Mouse (Mus musculus) midbrain, embryonic 10.5 days (tissue): ENCODE data around the gene Sucnr1. TPM values are rescaled to one million over a fixed set of nuclear protein-coding genes. Genes with fewer than 3 reads are reported as not detected.
"Not testable (repeated sequence)": the region's sequence is repeated elsewhere in the genome, so short reads cannot be mapped to it uniquely, and the experiment has no call there.

Experiments
- DNase-seq: peaks from one replicate; pipeline ENCODE4 v3.0.0-alpha.2; 2017; ENCODE audit warnings: low spot score
- H3K27ac ChIP-seq: fragments of 300-500 bp; sonication (generic); replicated peaks from 2 replicates; pipeline ENCODE4 v1.5.1; 2016; ENCODE audit warnings: mild to moderate bottlenecking
- H3K27me3 ChIP-seq: fragments of 300-500 bp; sonication (generic); 2 replicates; pipeline ENCODE4 v1.6.1; 2016; ENCODE audit warnings: low read depth, mild to moderate bottlenecking; ENCODE audit not compliant: poor library complexity, severe bottlenecking
- H3K36me3 ChIP-seq: fragments of 300-500 bp; sonication (generic); 2 replicates; pipeline ENCODE4 v1.6.1; 2016; ENCODE audit warnings: mild to moderate bottlenecking, moderate library complexity
- H3K4me1 ChIP-seq: fragments of 300-500 bp; sonication (generic); 2 replicates; pipeline ENCODE4 v1.6.1; 2016
- H3K4me3 ChIP-seq: fragments of 300-500 bp; sonication (generic); 2 replicates; pipeline ENCODE4 v1.5.1; 2016; ENCODE audit warnings: mild to moderate bottlenecking, moderate library complexity
- H3K9me3 ChIP-seq: fragments of 300-500 bp; sonication (generic); replicated peaks from 2 replicates; pipeline ENCODE4 v1.6.1; 2016; ENCODE audit warnings: mild to moderate bottlenecking
- WGBS: fragments of 180-500 bp; shearing (Covaris S2); methylation state at CpG from one replicate; pipeline ENCODE4 v1.1.7; 2016; 5-methylcytosine and 5-hydroxymethylcytosine counted together
- polyA plus RNA-seq: library from polyadenylated mRNA; unstranded; fragments of >200 nt; fragmentation: Nextera tagmentation; extraction: Ambion mirVana; gene quantifications from 2 replicates; pipeline ENCODE4 v1.2.1, GENCODE M21; 2016

Sucnr1 gene
- polyA plus RNA-seq, 1 experiment from 2014 or later = not detected

DNA sequence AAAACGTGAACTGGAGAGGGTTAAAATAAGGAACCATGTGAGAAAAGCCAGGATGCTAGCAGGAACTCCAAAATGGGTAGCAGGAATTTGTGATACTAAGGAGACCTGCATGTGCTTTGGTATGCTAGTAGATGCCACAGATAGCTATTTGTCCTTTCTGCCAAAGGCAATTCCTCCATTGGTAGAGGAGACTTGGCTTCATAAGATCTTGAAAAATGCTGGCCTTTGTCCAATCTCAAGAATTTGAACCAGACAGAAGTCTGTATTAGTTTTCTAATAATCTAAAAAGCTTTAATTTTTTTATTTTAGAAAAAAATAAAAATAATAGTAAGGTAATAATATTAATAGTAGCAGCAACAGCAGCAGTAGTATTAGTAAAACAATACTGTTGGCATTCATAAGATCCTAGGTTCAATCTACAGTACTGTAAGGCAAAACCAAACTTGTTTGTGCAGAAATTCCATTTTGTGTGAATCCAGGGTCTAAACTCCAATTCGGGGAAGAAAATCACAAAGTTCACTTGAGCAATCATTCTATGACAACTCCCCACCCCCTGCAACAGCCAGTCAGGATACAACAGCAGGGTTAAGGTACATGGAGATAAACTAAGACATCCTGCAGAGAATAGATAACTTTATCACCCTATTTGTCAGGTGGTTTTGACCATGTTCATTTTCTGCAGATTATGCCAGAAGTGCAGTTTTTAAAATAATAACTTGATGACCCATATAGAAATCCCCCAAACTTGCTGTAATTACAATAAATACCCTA is 12.9 kb downstream of the Sucnr1 start:
- WGBS = 72% methylated on average over 2 of the region's 2 CpGs
- Histone ChIP-seq H3K27ac (no peak overlapping the region), H3K36me3 (no peaks in the 10 kb centered on the region), H3K4me3 (no peak overlapping the region), H3K27me3 (no peaks in the 10 kb centered on the region), H3K4me1 (no peaks in the 10 kb centered on the region), H3K9me3 (no peaks in the 10 kb centered on the region)
- DNase-seq = no peak

DNA sequence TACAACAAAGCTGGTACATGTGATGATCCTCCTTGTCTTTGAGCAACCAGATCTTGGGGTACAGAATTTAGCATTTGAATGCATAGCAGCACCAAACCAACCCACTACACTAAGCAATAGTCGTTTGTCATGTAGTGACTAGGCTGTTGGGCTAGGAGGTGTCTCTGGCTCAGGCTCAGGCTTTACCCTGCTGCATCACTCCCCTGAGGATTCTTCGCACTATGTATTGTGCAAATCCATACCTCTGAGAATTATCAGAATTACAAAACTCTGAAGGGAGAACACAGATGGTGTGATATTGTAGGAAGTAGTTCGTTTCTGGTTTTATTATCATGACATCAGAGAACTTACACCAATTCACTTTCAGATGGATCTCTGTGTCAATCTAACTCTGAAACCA is 15.3 kb downstream of the Sucnr1 start:
- Histone ChIP-seq H3K4me1 (no peaks in the 10 kb centered on the region), H3K9me3 (no peaks in the 10 kb centered on the region), H3K36me3 (no peaks in the 10 kb centered on the region), H3K27ac (no peak overlapping the region), H3K4me3 (no peak overlapping the region), H3K27me3 (no peaks in the 10 kb centered on the region)
- 76% methylated on average over 3 of the region's 3 CpGs for WGBS
- no peak for DNase-seq

DNA sequence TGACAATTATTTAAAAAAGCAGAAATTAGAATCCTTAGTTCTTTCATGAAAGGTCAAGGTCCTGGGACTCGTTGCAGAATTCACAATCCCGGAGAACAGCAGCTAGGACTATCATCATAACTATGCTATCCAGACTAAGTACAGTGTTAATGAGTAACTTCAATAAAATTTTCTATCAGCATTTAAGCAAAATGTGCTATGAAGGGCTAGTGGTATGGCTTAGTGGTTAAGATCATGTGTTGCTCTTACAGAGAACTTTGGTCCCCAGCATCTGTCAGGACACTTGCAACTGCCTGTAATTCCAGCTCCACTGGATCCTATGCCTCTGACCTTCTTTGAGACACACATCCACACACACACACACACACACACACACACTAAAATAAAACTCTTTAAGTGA is 15.8 kb downstream of the Sucnr1 start:
- Histone ChIP-seq H3K4me1 (no peaks in the 10 kb centered on the region), H3K4me3 (no peak overlapping the region), H3K36me3 (no peaks in the 10 kb centered on the region), H3K27ac (no peak overlapping the region), H3K27me3 (no peaks in the 10 kb centered on the region), H3K9me3 (no peaks in the 10 kb centered on the region)
- DNase-seq = no peak
- WGBS = 90% methylated on average over 2 of the region's 2 CpGs

DNA sequence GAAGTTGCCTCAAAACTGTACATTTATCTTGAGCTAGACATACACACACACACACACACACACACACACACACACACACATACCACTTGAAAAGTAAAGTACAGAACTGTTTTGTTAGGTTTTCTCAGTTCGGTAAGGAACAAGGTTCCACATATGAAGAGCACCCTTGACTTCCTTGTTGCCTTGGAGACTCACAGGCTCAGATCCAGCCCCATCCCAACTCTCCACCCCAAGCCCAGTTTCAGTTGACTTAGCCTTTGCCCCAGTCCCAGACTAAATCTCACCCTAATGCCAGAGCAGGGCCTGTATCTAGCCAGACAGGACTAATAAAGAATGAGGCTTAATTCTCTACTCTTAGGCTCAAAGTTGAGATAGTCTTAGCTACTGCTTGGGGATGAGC is 16.9 kb downstream of the Sucnr1 start:
- Histone ChIP-seq H3K4me3 (no peak overlapping the region), H3K9me3 (no peaks in the 10 kb centered on the region), H3K4me1 (no peaks in the 10 kb centered on the region), H3K27ac (no peak overlapping the region), H3K27me3 (no peaks in the 10 kb centered on the region), H3K36me3 (no peaks in the 10 kb centered on the region)
- DNase-seq = no peak
- 91% methylated on average over 1 of the region's 1 CpGs for WGBS

DNA sequence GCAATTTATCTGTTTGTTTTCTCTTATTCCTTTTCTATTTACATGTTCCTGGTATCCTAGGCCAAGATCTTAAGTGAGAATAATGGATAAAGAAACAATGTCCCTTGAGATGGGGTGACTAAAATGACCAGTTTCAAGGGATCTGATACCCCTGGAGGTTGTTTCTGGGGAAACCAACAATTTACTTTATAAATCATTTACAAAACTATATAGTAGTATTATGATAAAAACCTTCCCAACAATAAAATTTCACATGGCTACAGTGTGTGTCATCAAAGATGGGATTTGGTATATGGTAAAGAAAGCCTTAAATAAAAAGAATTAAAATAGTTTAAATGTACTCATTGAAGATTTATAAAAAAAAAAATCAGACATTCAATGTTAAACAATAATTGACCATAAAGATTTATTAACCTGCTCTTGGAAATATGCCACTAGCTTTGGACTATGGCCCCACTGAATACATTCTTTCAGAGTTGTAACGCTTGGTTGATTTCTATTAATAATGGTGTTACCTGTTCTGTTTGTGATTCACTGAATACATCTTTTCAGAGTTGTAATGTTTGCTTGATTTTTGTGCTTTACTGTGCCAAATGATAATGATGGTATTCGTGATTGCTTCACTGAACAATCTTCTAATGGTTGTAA is 22.9 kb downstream of the Sucnr1 start:
- no peak overlapping the region for H3K4me3 ChIP-seq
- no peaks in the 10 kb centered on the region for H3K4me1 ChIP-seq
- no peak for DNase-seq
- H3K36me3 ChIP-seq = no peaks in the 10 kb centered on the region
- WGBS = 87% methylated on average over 2 of the region's 2 CpGs
- no peak overlapping the region for H3K27ac ChIP-seq
- no peaks in the 10 kb centered on the region for H3K27me3 ChIP-seq
- H3K9me3 ChIP-seq = no peaks in the 10 kb centered on the region

DNA sequence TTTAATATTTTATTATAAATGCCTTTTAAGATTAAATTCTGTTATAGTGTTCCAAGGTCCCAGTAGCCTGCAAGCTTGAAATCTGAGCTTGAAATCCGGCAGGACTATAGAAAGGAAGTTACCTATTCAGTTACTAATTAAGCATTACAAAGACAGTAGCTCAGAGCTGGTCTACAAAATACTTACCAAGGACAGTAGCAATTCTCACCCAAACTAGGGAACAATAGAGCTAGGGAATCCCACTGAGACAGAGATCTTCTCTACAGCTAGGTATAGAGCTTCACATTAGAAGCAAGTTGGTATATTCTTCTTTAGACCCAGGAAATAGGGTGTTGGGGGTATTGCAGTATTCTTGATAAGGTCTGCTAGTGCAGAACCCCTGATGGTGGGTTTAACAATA is 24.8 kb downstream of the Sucnr1 start:
- DNase-seq, H3K9me3 ChIP-seq, H3K27ac ChIP-seq, H3K4me3 ChIP-seq, H3K4me1 ChIP-seq, H3K36me3 ChIP-seq, H3K27me3 ChIP-seq: not testable (repeated sequence)
- 65% methylated on average over 1 of the region's 1 CpGs for WGBS

DNA sequence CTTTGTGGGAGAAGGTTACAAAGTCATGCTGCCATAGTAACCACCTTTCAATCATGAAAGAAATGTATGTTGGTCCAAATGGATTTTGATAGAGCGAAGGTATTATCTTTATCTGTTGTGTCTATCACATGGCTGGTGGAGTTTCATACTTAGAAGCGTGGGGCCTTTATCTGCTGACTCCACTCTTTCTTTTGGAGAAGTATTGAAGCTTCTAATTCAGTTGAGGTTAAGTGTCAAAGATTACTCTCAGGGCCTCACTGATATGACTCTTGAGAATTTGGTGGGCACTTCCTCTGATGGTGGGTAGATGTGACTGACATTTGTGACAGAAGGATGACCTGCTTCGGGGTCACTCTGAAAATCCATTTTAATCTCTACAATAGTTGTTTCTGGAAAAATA is 26.1 kb downstream of the Sucnr1 start:
- DNase-seq = no peak
- WGBS = 97% methylated on average over 3 of the region's 3 CpGs
- Histone ChIP-seq H3K4me1 (no peaks in the 10 kb centered on the region), H3K27ac (no peak overlapping the region), H3K4me3 (no peak overlapping the region), H3K27me3 (no peaks in the 10 kb centered on the region), H3K36me3 (no peaks in the 10 kb centered on the region), H3K9me3 (no peaks in the 10 kb centered on the region)

DNA sequence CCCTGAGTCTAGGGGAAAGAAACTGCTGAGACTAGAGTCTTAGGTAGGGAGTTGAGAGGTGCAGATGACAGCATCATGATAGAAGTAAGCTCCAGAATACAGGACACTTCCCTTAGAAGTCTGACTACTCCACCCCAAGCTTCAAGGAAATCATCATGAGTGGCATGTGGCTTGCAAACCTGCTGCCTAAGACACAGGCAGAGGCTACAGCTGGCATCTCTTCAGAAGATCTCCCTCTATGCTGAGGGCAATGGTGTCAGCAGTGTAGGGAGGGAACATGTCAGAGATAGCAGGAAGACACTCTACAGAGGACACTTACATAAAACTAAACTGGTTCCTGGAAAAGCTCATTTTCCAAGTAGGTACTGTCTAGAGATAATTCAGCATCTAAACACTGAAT is 27.1 kb downstream of the Sucnr1 start:
- no peak for DNase-seq
- Histone ChIP-seq H3K27ac (no peak overlapping the region), H3K27me3 (no peaks in the 10 kb centered on the region), H3K4me3 (no peak overlapping the region), H3K36me3 (no peaks in the 10 kb centered on the region), H3K4me1 (no peaks in the 10 kb centered on the region), H3K9me3 (no peaks in the 10 kb centered on the region)

DNA sequence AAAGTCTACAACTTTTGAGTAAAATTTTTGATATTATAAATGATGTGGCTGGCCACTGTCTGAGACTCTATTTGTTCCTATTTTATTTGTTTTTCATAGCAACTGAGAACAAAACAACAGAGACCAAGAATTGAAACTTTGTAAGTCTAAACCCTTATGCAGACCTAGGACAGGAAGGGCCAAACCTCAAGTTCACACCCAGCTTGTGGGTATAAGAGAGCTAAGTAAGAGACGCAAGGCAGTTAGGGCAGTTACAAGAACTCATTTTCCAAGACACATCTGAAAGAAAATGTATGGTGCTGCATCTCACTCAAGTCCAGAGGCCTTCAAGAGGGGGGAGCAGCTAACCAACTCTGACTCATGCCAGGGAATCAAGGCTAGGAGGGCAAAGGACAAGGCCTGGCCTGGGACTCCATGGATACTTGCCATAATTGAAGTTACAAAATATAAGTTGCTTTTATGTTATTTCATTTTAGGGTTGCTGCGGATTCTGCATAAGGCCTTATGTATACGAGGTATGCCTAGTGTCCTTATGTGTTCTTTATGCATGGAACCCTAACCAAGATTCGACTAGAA is 29.6 kb downstream of the Sucnr1 start:
- WGBS = 90% methylated on average over 4 of the region's 4 CpGs
- Histone ChIP-seq H3K4me1 (no peaks in the 10 kb centered on the region), H3K27ac (no peak overlapping the region)

DNA sequence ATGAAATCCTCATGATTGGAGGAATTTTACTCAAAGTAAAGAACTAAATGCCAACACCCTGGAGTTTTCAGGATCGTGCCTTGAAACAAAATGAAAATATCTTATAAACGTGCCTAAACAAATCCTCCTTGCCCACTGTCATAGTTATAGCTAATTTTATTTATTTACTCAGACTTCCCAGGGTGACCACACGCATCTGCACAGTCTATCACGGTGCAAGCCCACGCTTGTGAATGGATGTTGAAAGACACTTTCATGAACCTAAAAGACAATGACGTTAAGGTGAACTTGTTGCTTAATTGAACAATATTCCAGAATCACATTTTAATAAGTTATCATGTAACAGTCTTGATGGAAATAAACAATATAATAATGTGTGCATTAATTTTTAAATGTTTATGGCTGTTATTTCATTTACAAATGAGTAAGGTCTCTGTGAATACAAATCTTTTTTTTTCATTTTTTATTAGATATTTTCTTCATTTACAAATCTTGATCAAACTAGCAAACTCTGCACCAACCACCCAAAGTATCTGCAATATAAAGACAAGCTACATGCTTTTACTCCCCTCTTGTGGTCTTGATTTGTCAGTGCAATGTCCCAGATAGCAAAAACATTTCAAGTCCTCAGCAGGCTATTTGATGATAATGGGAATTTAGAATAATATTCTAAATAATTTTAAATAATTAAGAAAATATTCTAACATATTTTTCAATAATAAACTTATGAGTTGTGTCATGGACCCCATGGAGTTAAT is 30.4 kb downstream of the Sucnr1 start:
- Histone ChIP-seq H3K36me3 (no peaks in the 10 kb centered on the region), H3K4me3 (no peak overlapping the region), H3K27me3 (no peaks in the 10 kb centered on the region), H3K4me1 (no peaks in the 10 kb centered on the region), H3K9me3 (no peaks in the 10 kb centered on the region), H3K27ac (no peak overlapping the region)
- no peak for DNase-seq
- 82% methylated on average over 6 of the region's 6 CpGs for WGBS

More for the DNA sequence above, 29.6 kb downstream of the Sucnr1 start:
- no peaks in the 10 kb centered on the region for H3K9me3 ChIP-seq
- H3K36me3 ChIP-seq = no peaks in the 10 kb centered on the region
- no peak overlapping the region for H3K4me3 ChIP-seq
- no peak for DNase-seq
- H3K27me3 ChIP-seq = no peaks in the 10 kb centered on the region

DNA sequence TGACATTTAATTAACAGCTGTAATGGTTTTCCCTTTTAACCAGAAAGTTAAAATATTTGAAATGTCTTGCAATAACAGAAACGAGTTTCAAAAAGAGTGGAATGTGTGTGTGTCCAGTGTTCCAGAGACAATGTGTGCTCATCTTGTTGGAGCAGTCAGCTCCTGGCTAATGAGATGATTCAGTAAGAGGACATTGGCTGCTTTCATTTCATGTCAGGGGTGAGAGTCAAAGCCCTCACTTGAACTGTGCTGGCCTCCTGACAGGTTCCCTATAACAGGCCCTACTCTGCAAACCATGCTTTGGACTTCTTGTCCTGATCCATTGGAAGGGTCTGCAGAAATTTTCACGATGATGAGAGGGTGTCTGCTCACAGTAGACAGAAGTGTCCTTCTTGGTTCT is 32.9 kb downstream of the Sucnr1 start:
- WGBS = 70% methylated on average over 2 of the region's 2 CpGs

DNA sequence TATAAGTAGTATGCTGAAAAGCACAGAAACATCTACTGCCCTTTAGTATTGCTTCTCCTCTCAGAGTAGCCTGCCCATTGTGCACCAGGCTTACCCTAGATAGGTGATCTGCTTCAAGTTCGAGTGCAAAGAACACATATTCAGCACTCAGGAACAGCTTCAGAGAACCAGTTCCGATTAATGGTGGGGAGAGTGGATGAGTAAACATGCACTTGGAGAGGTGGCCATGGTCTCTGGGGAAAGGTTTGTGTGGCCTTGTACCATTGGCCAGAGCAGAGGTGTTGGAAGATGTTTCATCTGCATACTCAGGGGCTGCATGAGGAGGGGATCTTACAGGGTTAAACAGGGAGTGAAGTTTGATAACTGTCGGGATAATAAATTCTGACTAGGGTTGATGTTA is 39.8 kb downstream of the Sucnr1 start:
- WGBS = 86% methylated on average over 3 of the region's 3 CpGs
- H3K27me3 ChIP-seq = no peaks in the 10 kb centered on the region
- H3K9me3 ChIP-seq = no peaks in the 10 kb centered on the region
- DNase-seq = no peak
- no peak overlapping the region for H3K4me3 ChIP-seq
- no peak overlapping the region for H3K27ac ChIP-seq
- H3K36me3 ChIP-seq = no peaks in the 10 kb centered on the region
- no peaks in the 10 kb centered on the region for H3K4me1 ChIP-seq

More for the DNA sequence above, 32.9 kb downstream of the Sucnr1 start:
- Histone ChIP-seq H3K4me3 (no peak overlapping the region), H3K27me3 (no peaks in the 10 kb centered on the region), H3K4me1 (no peaks in the 10 kb centered on the region), H3K27ac (no peak overlapping the region), H3K36me3 (no peaks in the 10 kb centered on the region), H3K9me3 (no peaks in the 10 kb centered on the region)
- DNase-seq = no peak
